In the genomic region with DNA sequence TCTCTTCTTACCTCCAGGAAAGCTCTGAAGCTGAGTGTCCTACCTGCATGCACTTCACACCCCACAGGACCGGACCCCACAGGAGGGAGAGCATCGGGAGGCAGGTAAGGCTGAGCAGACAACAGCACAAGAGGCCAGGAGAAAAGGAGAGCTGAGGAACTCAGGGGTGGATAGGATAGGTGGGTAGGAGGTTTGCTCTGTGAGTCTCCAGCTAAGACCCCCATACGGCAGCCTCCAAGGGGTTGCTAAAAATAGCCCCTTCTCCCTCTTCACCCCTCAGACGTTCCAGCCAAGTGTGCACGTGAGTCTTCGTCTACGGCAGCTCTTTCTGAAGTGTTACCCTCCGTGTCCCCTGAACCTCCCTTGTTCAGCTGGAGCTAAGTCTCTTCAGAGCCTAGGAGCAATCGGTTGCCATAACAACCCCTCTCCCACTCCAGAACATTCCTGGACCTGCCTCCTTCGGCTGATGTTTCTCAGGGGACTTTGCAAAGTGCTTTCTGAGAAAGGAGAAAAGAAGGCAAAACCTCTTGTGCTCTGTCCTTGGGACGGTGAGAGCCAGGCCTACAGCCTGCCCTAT, we compare ENCODE assay signal across 13 mouse cellular contexts.
DNase-seq lines count a peak whose midpoint lies in the region; ATAC-seq lines count a peak whose summit lies in the region.
"Had no signal": no experiment of that assay in that cellular context is flagged by ENCODE, and none has a peak within 500 bp of the region (broad histone marks: within the 10 kb centered on the region; RNA-seq: fewer than 3 reads in every experiment).

No protein-coding gene starts in this region.

- no peak for DNase-seq in forebrain, embryonic 10.5 days (ENCODE audit: extremely low spot score, low spot score)
- no peak for DNase-seq in forebrain, embryonic 11.5 days (ENCODE audit: low spot score)
- DNase-seq in left cerebral cortex, adult 18-20 months (ENCODE audit: low spot score in 2 of 2) = peak; percentile 14 to 16
- DNase-seq in cerebellum, adult 9-11 months = no peak
- DNase-seq in thymus, postnatal 36 days = no peak
- DNase-seq: adrenal gland, postnatal 14 days; cerebellum, adult 9-10 months; kidney, adult 2 months had no signal

- no peaks in the 10 kb centered on the region for H3K9me3 ChIP-seq in forebrain, embryonic 10.5 days
- H3K9me3 ChIP-seq in forebrain, embryonic 11.5 days (ENCODE audit: control insufficient read depth, low read length) = no peaks in the 10 kb centered on the region
- H3K9me3 ChIP-seq in forebrain, embryonic 13.5 days (replicated peaks) = no peaks in the 10 kb centered on the region
- H3K9me3 ChIP-seq in neural tube, embryonic 15.5 days (replicated peaks) = 0 out of 2 replicates have a peak, but pooled peaks cover 5% of the 10 kb centered on the region
- H3K9me3 ChIP-seq: heart, embryonic 13.5 days; stomach, embryonic 15.5 days had no signal

- no peaks in the 10 kb centered on the region for H3K36me3 ChIP-seq in forebrain, embryonic 10.5 days (replicated peaks)
- no peaks in the 10 kb centered on the region for H3K36me3 ChIP-seq in forebrain, embryonic 11.5 days (ENCODE audit: control insufficient read depth, insufficient read depth, low read length)
- no peaks in the 10 kb centered on the region for H3K36me3 ChIP-seq in forebrain, embryonic 13.5 days (ENCODE audit: poor library complexity, severe bottlenecking)
- no peaks in the 10 kb centered on the region for H3K36me3 ChIP-seq in neural tube, embryonic 15.5 days
- H3K36me3 ChIP-seq: heart, embryonic 13.5 days; stomach, embryonic 15.5 days had no signal

- peak overlapping the region; percentile 63; the same call in 1 of the 2 replicates for H3K27ac ChIP-seq in forebrain, embryonic 10.5 days
- no peak overlapping the region for H3K27ac ChIP-seq in forebrain, embryonic 11.5 days (ENCODE audit: low read depth, low read length)
- 0 out of 2 replicates have a peak overlapping the region, but pooled peaks have one; percentile 11 for H3K27ac ChIP-seq in forebrain, embryonic 13.5 days
- peak overlapping the region; percentile 56 for H3K27ac ChIP-seq in neural tube, embryonic 15.5 days (replicated peaks)
- H3K27ac ChIP-seq: heart, embryonic 13.5 days; stomach, embryonic 15.5 days had no signal

- H3K4me1 ChIP-seq in forebrain, embryonic 10.5 days = peaks cover 17% of the 10 kb centered on the region
- H3K4me1 ChIP-seq in forebrain, embryonic 11.5 days (replicated peaks; ENCODE audit: control insufficient read depth, insufficient read depth, low read length) = peaks cover 6% of the 10 kb centered on the region; the same call in 1 of the 2 replicates
- peaks cover 7% of the 10 kb centered on the region for H3K4me1 ChIP-seq in forebrain, embryonic 13.5 days
- peaks cover 39% of the 10 kb centered on the region for H3K4me1 ChIP-seq in neural tube, embryonic 15.5 days
- H3K4me1 ChIP-seq: heart, embryonic 13.5 days; stomach, embryonic 15.5 days had no signal

- no peak overlapping the region for H3K4me2 ChIP-seq in forebrain, embryonic 11.5 days (ENCODE audit: low read depth, low read length, severe bottlenecking)
- H3K4me2 ChIP-seq in forebrain, embryonic 13.5 days = no peak overlapping the region
- H3K4me2 ChIP-seq in neural tube, embryonic 15.5 days = no peak overlapping the region; the same call in 1 of the 2 replicates
- H3K4me2 ChIP-seq: heart, embryonic 13.5 days; stomach, embryonic 15.5 days had no signal

- 76% methylated on average over 11 of the region's 11 CpGs for WGBS in forebrain, embryonic 10.5 days
- 56% methylated on average over 11 of the region's 11 CpGs for WGBS in forebrain, embryonic 11.5 days
- 43% methylated on average over 11 of the region's 11 CpGs for WGBS in forebrain, embryonic 13.5 days
- 30% methylated on average over 11 of the region's 11 CpGs for WGBS in neural tube, embryonic 15.5 days

- no peak overlapping the region for H3K9ac ChIP-seq in forebrain, embryonic 11.5 days (ENCODE audit: low read length)
- no peak overlapping the region for H3K9ac ChIP-seq in forebrain, embryonic 13.5 days
- H3K9ac ChIP-seq in neural tube, embryonic 15.5 days (replicated peaks) = no peak overlapping the region
- H3K9ac ChIP-seq: heart, embryonic 13.5 days; stomach, embryonic 15.5 days had no signal

- H3K4me3 ChIP-seq in forebrain, embryonic 10.5 days = no peak overlapping the region
- H3K4me3 ChIP-seq in forebrain, embryonic 11.5 days (ENCODE audit: low read depth, low read length) = no peak overlapping the region
- no peak overlapping the region for H3K4me3 ChIP-seq in forebrain, embryonic 13.5 days
- no peak overlapping the region for H3K4me3 ChIP-seq in neural tube, embryonic 15.5 days (replicated peaks)
- H3K4me3 ChIP-seq: heart, embryonic 13.5 days; stomach, embryonic 15.5 days had no signal

- no peak for ATAC-seq in forebrain, embryonic 11.5 days (replicated peaks; ENCODE audit: low FRiP score)
- peak; percentile 67; the same call in 1 of the 2 replicates for ATAC-seq in forebrain, embryonic 13.5 days
- peak; percentile 65; the same call in 1 of the 2 replicates for ATAC-seq in neural tube, embryonic 15.5 days (ENCODE audit: low FRiP score)
- ATAC-seq in megakaryocyte, adult 5-6 weeks (ENCODE audit: poor library complexity, severe bottlenecking) = no peak

- no peaks in the 10 kb centered on the region for H3K27me3 ChIP-seq in forebrain, embryonic 10.5 days (ENCODE audit: poor library complexity, severe bottlenecking)
- H3K27me3 ChIP-seq in forebrain, embryonic 11.5 days (ENCODE audit: control insufficient read depth, insufficient read depth, low read length) = no peaks in the 10 kb centered on the region
- no peaks in the 10 kb centered on the region for H3K27me3 ChIP-seq in forebrain, embryonic 13.5 days
- H3K27me3 ChIP-seq in neural tube, embryonic 15.5 days (replicated peaks) = no peaks in the 10 kb centered on the region
- H3K27me3 ChIP-seq: stomach, embryonic 15.5 days had no signal

Comparison
In these comparisons a context has a peak if more than half of its experiments do, and no peak if none do; other contexts are left out.
1. ATAC-seq: peak in forebrain, embryonic 13.5 days (single experiment) and neural tube, embryonic 15.5 days (single experiment); none in forebrain, embryonic 11.5 days (single experiment) and megakaryocyte, adult 5-6 weeks (single experiment).
2. DNase-seq: peak in left cerebral cortex, adult 18-20 months (2 of 2); none in forebrain, embryonic 10.5 days (single experiment), forebrain, embryonic 11.5 days (single experiment), cerebellum, adult 9-11 months (single experiment) and thymus, postnatal 36 days (0 of 2).